Mouse (Mus musculus): ENCODE results near the gene Gm20388. TPM values are rescaled to one million over a fixed set of nuclear protein-coding genes. Genes with fewer than 3 reads are reported as not detected.
"Not testable (repeated sequence)": the region's sequence is repeated elsewhere in the genome, so short reads cannot be mapped to it uniquely, and the experiment has no call there.

The Gm20388 gene
- total RNA-seq, 1 experiment from 2014 or later: 3.6 TPM

- no peak for DNase-seq
Measured at GRCm38 (mm10) chr8:122313310-122313709, 2402.7 kb downstream of the Gm20388 start.

DNA sequence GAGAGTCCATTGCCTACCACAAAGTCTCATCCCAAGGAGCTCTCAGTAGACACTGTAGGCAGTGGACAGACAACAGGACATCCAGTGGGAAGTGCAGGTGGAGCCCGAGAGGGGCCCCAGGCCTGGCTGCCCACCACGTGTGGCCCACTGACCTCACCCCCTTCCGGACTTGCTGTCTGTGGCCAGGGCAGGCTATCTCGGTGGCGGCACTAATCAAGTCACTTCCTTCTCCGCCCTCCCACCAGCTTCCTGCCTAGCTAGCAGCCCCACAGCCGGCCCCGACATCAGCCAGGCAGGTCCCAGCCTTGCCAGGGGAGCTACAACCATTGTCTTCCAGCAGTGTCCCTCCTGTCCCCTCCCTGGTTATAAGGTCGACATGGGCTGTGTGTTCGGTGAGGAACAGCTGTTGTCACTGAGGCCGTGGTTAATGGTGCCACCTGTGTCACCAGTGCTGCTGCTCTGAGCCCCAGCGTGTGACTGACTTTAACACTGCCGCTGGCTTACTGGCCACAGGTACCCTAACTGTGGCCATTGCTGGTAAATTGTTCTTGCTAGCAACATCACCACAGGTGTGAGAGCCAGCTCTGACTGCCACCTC, 2404.4 kb downstream of the Gm20388 start:
- DNase-seq: no peak

- no peak for DNase-seq
Measured at GRCm38 (mm10) chr8:122316402-122316801, 2405.8 kb downstream of the Gm20388 start.

- no peak for DNase-seq
Measured at GRCm38 (mm10) chr8:122317918-122318475, 2407.4 kb downstream of the Gm20388 start.

GRCm38 (mm10) chr8:122319045-122319707, 2408.5 kb downstream of the Gm20388 start:
- no peak for DNase-seq

- no peak for DNase-seq
Measured at GRCm38 (mm10) chr8:122319708-122320075, 2409.1 kb downstream of the Gm20388 start.

DNA sequence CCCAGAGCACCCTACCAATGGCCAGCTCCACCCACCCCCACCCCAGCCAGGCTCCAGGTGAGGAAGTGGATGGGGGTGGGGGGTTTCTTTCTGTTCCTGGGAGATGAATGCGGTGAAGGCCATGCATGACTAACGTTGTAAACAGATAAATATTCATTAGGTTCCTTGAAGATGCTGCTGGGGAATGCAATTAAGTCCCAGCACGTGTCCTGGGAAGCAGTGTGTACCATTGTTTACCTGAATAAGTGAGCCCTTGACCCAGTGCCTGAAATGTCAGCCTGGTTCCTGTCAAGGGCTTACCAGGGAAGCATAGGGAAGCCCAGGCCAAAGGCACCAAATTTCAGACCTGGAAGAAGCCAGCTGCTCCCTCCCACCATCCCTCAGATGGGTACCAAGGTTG, 2409.9 kb downstream of the Gm20388 start:
- no peak for DNase-seq

GRCm38 (mm10) chr8:122321455-122321921, 2410.8 kb downstream of the Gm20388 start:
- DNase-seq: no peak

GRCm38 (mm10) chr8:122322126-122322525, 2411.5 kb downstream of the Gm20388 start:
- DNase-seq: no peak

DNA sequence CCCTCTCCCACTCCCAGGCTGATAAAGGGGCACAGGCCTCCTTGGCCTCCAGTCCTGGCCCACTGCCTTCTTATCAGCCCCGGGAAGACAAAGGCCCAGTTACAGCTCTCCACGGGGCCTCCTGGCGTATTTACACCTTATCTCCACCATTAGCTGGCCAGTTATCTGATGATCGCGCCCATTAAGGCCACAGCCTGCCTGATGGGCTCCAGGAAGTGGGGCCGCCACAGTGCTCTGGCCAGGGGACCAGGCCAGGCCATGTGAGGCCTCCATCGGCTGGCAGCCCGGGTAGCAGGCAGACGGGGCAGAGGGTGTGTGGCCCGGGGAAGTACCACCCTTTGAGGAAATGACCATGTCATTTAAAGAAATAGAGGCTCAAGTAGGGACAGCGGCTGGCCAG, 2412.2 kb downstream of the Gm20388 start:
- DNase-seq: no peak

DNA sequence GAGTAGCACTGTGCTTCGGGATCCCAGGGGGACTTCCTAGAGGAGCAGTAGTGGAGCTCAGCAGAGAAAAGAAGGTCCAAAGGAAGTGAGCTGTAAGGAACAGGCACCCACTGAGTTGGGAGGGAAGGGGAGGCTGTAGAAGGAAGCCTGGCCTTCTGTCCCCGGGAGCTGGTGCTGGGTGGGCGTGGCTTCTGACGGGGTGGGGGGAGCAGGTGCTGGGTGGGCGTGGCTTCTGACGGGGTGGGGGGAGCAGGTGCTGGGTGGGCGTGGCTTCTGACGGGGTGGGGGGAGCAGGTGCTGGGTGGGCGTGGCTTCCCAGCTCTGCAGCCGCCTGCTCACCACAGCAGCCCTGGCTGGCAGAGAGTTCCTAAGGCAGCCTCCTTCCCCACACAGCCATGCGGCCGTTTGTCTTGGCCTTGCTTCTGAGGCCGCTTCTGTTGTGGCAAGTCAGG, 2413.3 kb downstream of the Gm20388 start:
- not testable (repeated sequence) for DNase-seq

GRCm38 (mm10) chr8:122325196-122325595, 2414.6 kb downstream of the Gm20388 start:
- DNase-seq: no peak

GRCm38 (mm10) chr8:122326114-122326542, 2415.5 kb downstream of the Gm20388 start:
- DNase-seq: no peak

GRCm38 (mm10) chr8:122329072-122329471, 2418.4 kb downstream of the Gm20388 start:
- DNase-seq: no peak

GRCm38 (mm10) chr8:122329553-122330239, 2419.1 kb downstream of the Gm20388 start:
- DNase-seq: no peak

DNA sequence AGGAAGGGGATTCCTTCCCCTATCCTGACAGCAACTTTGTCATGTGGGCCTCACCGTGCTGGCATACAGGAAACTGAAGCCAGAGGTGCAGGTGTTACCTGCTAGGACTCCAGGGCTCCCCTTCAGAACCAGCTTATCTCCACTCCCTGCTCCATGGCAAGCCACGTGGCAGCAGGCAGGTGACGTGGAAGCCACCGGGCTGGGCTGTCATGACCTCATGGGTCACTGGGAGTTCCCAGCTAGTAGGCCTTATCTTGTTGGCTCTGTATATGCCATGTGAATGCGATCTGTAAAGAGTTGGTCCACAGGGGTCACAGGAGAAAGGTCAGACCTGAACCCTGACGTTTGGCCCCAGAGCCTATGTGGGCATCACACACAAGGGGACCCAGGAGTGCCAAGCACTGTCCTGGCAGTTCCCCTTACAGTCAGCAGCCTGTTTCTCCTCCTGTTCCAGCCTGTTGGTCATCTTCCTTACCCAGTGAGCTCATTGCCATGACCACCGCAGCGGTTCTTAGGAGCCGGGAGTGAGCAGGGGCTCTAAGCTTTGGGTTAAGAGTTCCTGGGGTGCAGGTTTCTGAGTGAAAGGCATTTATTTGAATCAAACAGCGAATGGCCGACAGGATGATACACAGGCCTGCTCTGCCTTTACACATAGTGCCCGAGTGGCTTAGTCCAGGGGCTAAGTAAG, 2419.9 kb downstream of the Gm20388 start:
- DNase-seq: no peak

DNA sequence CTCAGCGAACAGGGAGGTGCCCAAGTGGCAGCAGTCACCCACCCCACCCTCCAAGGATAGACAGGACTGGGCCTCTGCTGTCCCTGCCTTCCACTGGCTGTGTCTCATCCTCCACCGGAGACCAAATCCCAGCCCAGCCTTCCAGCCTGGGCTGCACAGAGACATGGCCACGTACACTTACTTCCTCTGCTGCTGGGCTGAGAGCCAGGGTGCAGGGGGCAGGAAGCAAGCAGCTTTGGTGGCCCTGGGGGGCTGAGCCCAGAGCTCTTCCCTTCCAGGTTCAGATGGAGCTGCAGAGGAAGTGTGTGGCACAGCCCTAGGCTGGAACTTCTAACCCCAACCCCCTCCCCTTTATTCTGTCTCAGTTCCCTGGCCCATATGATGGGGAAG, 2420.5 kb downstream of the Gm20388 start:
- peak; percentile 59 for DNase-seq

DNA sequence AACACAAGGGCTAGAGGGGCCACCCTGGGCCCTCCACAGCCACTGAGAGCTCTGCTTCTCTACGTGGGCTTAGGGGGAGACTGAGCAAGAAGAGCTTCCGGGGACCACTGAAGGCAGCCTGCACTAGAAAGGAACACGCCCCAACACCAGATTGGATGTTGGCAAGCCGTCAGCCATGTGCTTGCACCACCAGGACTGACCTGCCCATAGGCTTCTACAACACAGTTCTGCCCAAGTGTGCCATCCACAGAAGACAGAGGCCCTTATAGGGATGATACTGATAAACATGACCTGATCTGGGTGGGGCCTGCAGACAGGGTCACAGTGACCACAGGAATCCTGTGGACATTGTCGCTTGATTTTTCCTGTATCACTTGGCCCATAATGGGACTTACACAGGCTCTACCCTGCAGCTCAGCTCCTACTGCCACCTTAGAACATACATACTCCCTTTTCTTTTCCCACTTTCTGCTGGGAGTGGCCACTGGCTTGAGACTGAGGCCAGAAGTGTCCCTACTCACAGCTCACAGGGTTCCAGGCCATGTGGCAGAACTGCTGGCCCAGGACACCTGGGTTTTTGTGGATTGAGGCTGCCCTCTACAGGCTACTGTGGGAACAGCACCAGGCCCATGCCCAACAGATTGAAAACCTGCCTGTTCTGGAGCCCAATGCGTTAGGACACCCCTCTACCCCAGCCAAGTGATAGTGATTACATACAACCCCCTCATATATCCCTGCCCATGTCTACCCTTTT, 2422.3 kb downstream of the Gm20388 start:
- DNase-seq: peak; percentile 82

GRCm38 (mm10) chr8:122333531-122333930, 2422.9 kb downstream of the Gm20388 start:
- no peak for DNase-seq

- no peak for DNase-seq
Measured at GRCm38 (mm10) chr8:122334791-122335490, 2424.3 kb downstream of the Gm20388 start.
